Mouse (Mus musculus) kidney, postnatal 0 days (tissue): ENCODE results near the gene Gimap8. TPM values are rescaled to one million over a fixed set of nuclear protein-coding genes. Genes with fewer than 3 reads are reported as not detected.

Experiments used
- ATAC-seq: fragments of 200-750 bp; cut with Nextera tagmentation; replicated peaks from 2 replicates; pipeline ENCODE4 v1.8.0; 2017; ENCODE audit warnings: low read depth, moderate number of reproducible peaks, moderate TSS enrichment, moderate library complexity; ENCODE audit not compliant: low FRiP score
- DNase-seq: peaks from one replicate; pipeline ENCODE4 v3.0.0-alpha.2; 2016; ENCODE audit warnings: low spot score
- H3K27ac ChIP-seq: fragments of 300-500 bp; sonication (generic); 2 replicates; pipeline ENCODE4 v1.5.1; 2014; ENCODE audit warnings: mild to moderate bottlenecking
- H3K27me3 ChIP-seq: fragments of 300-500 bp; sonication (generic); 2 replicates; pipeline ENCODE4 v1.6.1; 2014; ENCODE audit warnings: low read length, mixed read lengths; ENCODE audit not compliant: insufficient read depth
- H3K36me3 ChIP-seq: fragments of 300-500 bp; sonication (generic); 2 replicates; pipeline ENCODE4 v1.6.1; 2014; ENCODE audit warnings: low read length, mixed read lengths; ENCODE audit not compliant: insufficient read depth
- H3K4me1 ChIP-seq: fragments of 300-500 bp; sonication (generic); replicated peaks from 2 replicates; pipeline ENCODE4 v1.6.1; 2014; ENCODE audit warnings: antibody characterized with exemption, low read length, mixed read lengths; ENCODE audit not compliant: insufficient read depth
- H3K4me2 ChIP-seq: fragments of 300-500 bp; sonication (generic); 2 replicates; pipeline ENCODE4 v1.6.1; 2014; ENCODE audit warnings: mild to moderate bottlenecking, low read length, moderate library complexity, mixed read lengths
- H3K4me3 ChIP-seq: fragments of 300-500 bp; sonication (generic); replicated peaks from 2 replicates; pipeline ENCODE4 v1.5.1; 2014; ENCODE audit warnings: low read depth, low read length
- H3K9ac ChIP-seq: fragments of 300-500 bp; sonication (generic); 2 replicates; pipeline ENCODE4 v1.6.1; 2014; ENCODE audit warnings: low read depth, low read length
- H3K9me3 ChIP-seq: fragments of 300-500 bp; sonication (generic); replicated peaks from 2 replicates; pipeline ENCODE4 v1.6.1; 2016; ENCODE audit warnings: low read length, inconsistent platforms, mixed read lengths
- CTCF ChIP-seq: IDR thresholded peaks from 2 replicates; pipeline ENCODE4 v1.5.1; 2016; ENCODE audit warnings: antibody characterized with exemption, low read depth, mild to moderate bottlenecking, moderate library complexity
- WGBS: fragments of 180-500 bp; shearing (Covaris S2); extraction: QIAGEN DNeasy Blood & Tissue Kit; methylation state at CpG from one replicate; pipeline ENCODE4 v1.1.7; 2014; 5-methylcytosine and 5-hydroxymethylcytosine counted together
- polyA plus RNA-seq: library from polyadenylated mRNA; unstranded; fragments of >200 nt; fragmentation: Nextera tagmentation; extraction: Ambion mirVana; gene quantifications from 2 replicates; pipeline ENCODE4 v1.2.1, GENCODE M21; 2015

The Gimap8 gene
- polyA plus RNA-seq, 1 experiment from 2014 or later: 4.5 TPM

DNA sequence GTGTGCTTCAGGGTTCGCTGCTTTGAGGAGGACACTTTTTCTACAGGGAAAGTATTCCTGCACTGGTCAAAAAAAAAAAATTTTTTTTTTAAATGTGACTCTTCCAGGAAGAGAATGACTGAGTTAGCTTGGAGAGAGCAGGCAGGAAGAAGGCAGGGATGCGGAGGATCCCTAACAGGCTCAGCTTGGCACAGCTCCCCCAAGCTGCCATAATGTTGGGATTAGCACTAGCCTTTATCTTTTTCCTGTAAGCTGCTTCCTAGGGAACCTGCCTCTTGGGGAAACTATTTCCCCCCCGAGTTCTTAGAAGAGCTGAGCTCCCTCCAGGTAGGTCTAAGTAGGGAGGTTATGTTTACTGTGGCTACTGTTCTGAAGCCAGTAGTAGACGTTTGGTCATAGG, 37.8 kb downstream of the Gimap8 start:
- Histone ChIP-seq H3K27me3 (no peaks in the 10 kb centered on the region), H3K9ac (no peak overlapping the region), H3K9me3 (no peaks in the 10 kb centered on the region), H3K4me1 (no peaks in the 10 kb centered on the region), H3K4me3 (peak overlapping the region; percentile 9; the same call in 1 of the 2 replicates), H3K36me3 (no peaks in the 10 kb centered on the region), H3K4me2 (peak overlapping the region; percentile 35), H3K27ac (peak overlapping the region; percentile 56)
- WGBS: 47% methylated on average over 4 of the region's 4 CpGs
- ATAC-seq: no peak
- no peak for TF ChIP-seq CTCF
- no peak for DNase-seq

DNA sequence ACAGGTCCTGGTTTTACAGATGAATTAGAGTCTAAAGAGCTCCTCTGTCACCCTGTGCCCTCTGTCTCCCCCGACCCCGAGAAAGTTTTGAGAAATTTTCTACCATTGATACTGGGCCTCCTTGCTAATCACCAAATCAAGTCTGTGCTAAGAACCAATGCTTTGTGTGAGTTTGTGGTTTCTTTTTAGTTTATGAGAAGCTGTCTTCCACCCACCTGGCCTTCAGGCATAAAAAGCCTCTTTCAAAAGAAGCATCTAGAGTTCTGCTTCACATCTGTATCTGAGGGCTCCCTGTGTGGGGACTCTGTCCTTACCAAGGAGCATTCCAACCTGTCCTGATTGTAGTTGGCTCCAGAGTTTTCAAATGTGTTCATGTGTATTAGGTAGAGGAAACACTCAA, 38.2 kb downstream of the Gimap8 start:
- Histone ChIP-seq H3K27me3 (no peaks in the 10 kb centered on the region), H3K9ac (0 out of 2 replicates have a peak overlapping the region, but pooled peaks have one; percentile 14), H3K27ac (peak overlapping the region; percentile 56), H3K4me2 (peak overlapping the region; percentile 35), H3K9me3 (no peaks in the 10 kb centered on the region), H3K4me1 (no peaks in the 10 kb centered on the region), H3K36me3 (no peaks in the 10 kb centered on the region), H3K4me3 (0 out of 2 replicates have a peak overlapping the region, but pooled peaks have one; percentile 9)
- 79% methylated on average over 2 of the region's 2 CpGs for WGBS
- DNase-seq (no peak), ATAC-seq (no peak)
- no peak for TF ChIP-seq CTCF

DNA sequence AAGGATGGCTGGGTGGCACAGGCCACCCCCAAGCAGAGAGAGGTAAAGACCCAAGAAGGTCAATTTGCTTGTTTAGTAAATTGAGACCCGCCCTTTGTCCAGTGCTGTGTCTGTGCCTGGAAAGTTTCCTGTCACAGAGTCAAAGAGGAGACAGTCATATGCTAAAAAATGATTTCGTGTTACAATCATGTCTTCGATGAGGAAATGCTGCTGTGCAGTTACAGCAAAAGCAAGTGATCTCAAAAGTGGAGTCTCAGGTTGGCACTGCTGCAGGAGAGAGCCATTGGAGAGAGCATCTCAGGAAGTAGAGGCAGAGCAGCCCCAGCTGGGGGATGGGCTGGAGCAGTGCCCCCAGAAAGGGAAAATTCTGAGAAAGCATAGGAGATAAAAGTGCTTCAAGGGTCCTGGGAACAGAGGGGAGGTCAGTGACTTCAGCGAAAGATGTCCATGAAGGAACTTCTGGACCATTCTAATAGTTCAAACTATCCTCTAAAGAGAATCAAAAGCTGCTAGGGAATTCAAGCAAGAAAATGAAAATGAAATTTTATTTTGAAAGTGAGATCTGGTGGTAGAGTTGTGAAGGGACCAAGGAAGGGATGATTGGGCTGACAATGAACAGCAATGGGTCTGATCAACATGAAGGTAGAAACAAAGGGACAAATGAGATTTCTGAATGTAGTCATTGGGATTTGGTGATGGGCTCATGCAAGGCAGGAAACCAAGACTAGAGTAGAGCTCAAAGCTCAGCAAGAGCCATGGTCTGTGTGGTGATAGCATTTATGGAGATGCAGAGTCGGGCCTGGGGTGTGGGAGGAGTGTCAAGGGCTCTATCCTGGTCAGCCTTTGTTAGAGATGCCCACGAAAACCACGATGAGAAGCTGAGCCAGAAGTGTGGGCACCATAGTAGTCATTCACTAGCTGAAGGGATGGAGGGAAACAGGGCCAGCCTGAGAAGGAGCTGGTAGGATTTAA, 38.9 kb downstream of the Gimap8 start:
- H3K4me1 ChIP-seq: no peaks in the 10 kb centered on the region
- 0 out of 2 replicates have a peak overlapping the region, but pooled peaks have one; percentile 14 for H3K9ac ChIP-seq
- no peaks in the 10 kb centered on the region for H3K36me3 ChIP-seq
- DNase-seq: no peak
- no peak overlapping the region for H3K27ac ChIP-seq
- ATAC-seq: no peak
- no peaks in the 10 kb centered on the region for H3K9me3 ChIP-seq
- H3K4me2 ChIP-seq: peak overlapping the region; percentile 35
- TF ChIP-seq CTCF: no peak
- no peaks in the 10 kb centered on the region for H3K27me3 ChIP-seq
- no peak overlapping the region for H3K4me3 ChIP-seq
- 71% methylated on average over 7 of the region's 7 CpGs for WGBS

DNA sequence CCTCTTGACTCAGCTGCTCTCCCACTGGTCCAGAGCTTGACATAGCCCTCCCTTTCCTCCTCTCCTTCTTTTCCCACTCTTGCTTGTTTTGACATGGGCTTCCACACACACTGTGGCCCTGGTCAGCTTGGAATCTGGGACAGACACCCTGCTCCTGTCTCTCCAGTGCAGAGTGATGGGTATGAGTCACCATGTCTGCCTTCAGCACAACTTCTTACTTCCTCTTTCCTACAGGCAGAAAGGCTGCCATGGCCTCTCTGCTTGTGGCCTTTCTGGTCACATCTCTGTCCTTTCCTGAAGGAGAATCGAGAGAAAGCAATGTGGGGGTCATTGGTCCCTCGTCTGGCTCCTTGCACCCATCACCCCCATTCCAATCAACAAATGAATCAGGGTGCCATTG, 40.0 kb downstream of the Gimap8 start:
- no peak overlapping the region for H3K9ac ChIP-seq
- no peak overlapping the region for H3K27ac ChIP-seq
- no peaks in the 10 kb centered on the region for H3K36me3 ChIP-seq
- H3K9me3 ChIP-seq: no peaks in the 10 kb centered on the region
- TF ChIP-seq CTCF: no peak
- H3K4me3 ChIP-seq: no peak overlapping the region
- no peaks in the 10 kb centered on the region for H3K4me1 ChIP-seq
- DNase-seq (no peak), ATAC-seq (no peak)
- 0 out of 2 replicates have a peak overlapping the region, but pooled peaks have one; percentile 35 for H3K4me2 ChIP-seq
- 78% methylated on average over 2 of the region's 2 CpGs for WGBS
- H3K27me3 ChIP-seq: no peaks in the 10 kb centered on the region

DNA sequence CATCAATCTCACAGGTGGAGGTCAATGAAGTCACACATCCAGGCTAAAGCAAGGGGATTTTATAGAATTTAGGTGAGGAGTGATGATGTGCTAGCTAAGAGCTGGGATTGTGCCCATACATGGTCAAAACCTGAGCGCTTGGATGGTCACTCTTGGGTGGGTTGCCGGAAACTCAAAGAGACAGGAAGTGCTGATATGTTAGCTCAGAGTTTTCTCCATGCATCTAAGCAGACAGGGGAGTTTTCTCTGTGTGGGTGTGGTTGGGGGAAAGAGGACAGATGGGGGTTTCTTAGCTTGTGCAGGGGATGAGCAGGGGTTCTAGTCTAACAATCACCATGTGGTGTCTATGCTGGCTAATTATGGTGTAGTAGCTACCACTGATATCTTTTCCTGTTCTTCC, 42.3 kb downstream of the Gimap8 start:
- no peak overlapping the region for H3K9ac ChIP-seq
- H3K9me3 ChIP-seq: no peaks in the 10 kb centered on the region
- no peaks in the 10 kb centered on the region for H3K36me3 ChIP-seq
- no peaks in the 10 kb centered on the region for H3K4me1 ChIP-seq
- no peak overlapping the region for H3K27ac ChIP-seq
- 60% methylated on average over 2 of the region's 2 CpGs for WGBS
- H3K4me2 ChIP-seq: no peak overlapping the region
- no peaks in the 10 kb centered on the region for H3K27me3 ChIP-seq
- DNase-seq: no peak
- ATAC-seq: no peak
- no peak for TF ChIP-seq CTCF
- H3K4me3 ChIP-seq: no peak overlapping the region

DNA sequence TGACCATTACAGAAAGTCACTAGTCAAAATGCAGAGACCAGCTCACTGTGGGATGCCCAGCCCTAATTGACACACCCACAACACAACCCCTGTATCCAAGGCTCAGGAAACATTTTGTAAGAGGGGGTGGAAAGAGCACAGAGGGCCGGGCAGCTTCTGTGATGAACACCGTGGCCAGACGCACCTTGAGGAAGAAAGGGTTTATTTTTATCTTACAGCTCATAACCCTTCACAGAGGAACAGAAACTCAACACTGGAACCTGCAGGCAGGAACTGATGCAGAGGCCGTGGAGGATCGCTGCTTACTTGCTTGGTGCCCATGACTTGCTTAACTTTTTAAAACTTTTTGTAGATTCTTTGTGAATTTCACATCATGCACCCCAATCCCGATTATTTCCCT, 45.9 kb downstream of the Gimap8 start:
- H3K4me3 ChIP-seq: no peak overlapping the region
- H3K9ac ChIP-seq: no peak overlapping the region
- no peak for TF ChIP-seq CTCF
- H3K4me2 ChIP-seq: no peak overlapping the region
- no peaks in the 10 kb centered on the region for H3K4me1 ChIP-seq
- no peaks in the 10 kb centered on the region for H3K9me3 ChIP-seq
- WGBS: 83% methylated on average over 6 of the region's 6 CpGs
- H3K27me3 ChIP-seq: no peaks in the 10 kb centered on the region
- DNase-seq (no peak), ATAC-seq (no peak)
- no peaks in the 10 kb centered on the region for H3K36me3 ChIP-seq
- no peak overlapping the region for H3K27ac ChIP-seq
